Mouse (Mus musculus): ENCODE data around the gene Sf3a2. TPM values are rescaled to one million over a fixed set of nuclear protein-coding genes. Genes with fewer than 3 reads are reported as not detected.

Sf3a2 gene
- polyA plus RNA-seq, 1 experiment, result 94.6 TPM

DNA sequence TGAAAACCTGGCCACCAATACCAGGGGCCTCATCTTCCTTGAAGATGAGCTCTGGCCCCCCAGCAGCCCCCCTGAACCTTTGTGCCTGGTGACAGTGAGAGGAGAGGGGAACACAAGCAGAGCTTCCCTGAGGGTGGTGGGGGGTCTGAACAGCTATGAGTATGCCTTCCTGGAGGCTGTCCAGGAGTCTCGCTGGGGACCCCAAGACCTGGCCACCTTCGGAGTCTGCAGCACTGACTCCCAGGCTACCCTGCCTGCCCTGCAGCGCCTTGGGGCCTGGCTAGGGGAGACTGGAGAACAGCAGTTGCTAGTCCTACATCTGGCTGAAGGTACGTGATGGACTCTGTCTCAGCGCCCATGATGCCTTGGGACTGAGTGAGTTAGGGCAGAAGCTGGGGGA lies 7.3 kb downstream of the Sf3a2 start:
- Histone ChIP-seq H3K27me3 (ENCODE audit: control insufficient read depth, insufficient read depth, low read length) (peaks cover 20% of the 10 kb centered on the region), H3K36me3 (ENCODE audit: control insufficient read depth, insufficient read depth, low read length) (peaks cover 23% of the 10 kb centered on the region), H3K4me3 (ENCODE audit: control insufficient read depth, insufficient read depth, low read length) (no peak overlapping the region), H3K27ac (ENCODE audit: control insufficient read depth, insufficient read depth, low read length) (no peak overlapping the region), H3K4me1 (replicated peaks; ENCODE audit: control insufficient read depth, insufficient read depth, low read length) (peaks cover 16% of the 10 kb centered on the region)
- no peak for TF ChIP-seq POLR2A (IDR thresholded peaks at IDR 0.05; ENCODE audit: control insufficient read depth, extremely low read depth, insufficient read depth, low read length, poor library complexity)
- no peak for TF ChIP-seq CTCF (IDR thresholded peaks at IDR 0.05; ENCODE audit: borderline replicate concordance, control insufficient read depth, extremely low read depth, insufficient read depth, low read length, poor library complexity)
- DNase-seq, result no peak
- WGBS, result 93% methylated on average over 5 of the region's 5 CpGs

GRCm38 (mm10) chr10:80805925-80806324 lies 7.9 kb downstream of the Sf3a2 start:
- Histone ChIP-seq H3K4me3 (ENCODE audit: control insufficient read depth, insufficient read depth, low read length) (no peak overlapping the region), H3K27me3 (ENCODE audit: control insufficient read depth, insufficient read depth, low read length) (peaks cover 21% of the 10 kb centered on the region), H3K27ac (ENCODE audit: control insufficient read depth, insufficient read depth, low read length) (no peak overlapping the region), H3K36me3 (ENCODE audit: control insufficient read depth, insufficient read depth, low read length) (peaks cover 23% of the 10 kb centered on the region), H3K4me1 (replicated peaks; ENCODE audit: control insufficient read depth, insufficient read depth, low read length) (peaks cover 16% of the 10 kb centered on the region)
- 17% methylated on average over 3 of the region's 3 CpGs for WGBS
- TF ChIP-seq CTCF (IDR thresholded peaks at IDR 0.05; ENCODE audit: borderline replicate concordance, control insufficient read depth, extremely low read depth, insufficient read depth, low read length, poor library complexity), result peak; percentile 74
- TF ChIP-seq POLR2A (IDR thresholded peaks at IDR 0.05; ENCODE audit: control insufficient read depth, extremely low read depth, insufficient read depth, low read length, poor library complexity), result no peak
- DNase-seq, result peak; percentile 72

DNA sequence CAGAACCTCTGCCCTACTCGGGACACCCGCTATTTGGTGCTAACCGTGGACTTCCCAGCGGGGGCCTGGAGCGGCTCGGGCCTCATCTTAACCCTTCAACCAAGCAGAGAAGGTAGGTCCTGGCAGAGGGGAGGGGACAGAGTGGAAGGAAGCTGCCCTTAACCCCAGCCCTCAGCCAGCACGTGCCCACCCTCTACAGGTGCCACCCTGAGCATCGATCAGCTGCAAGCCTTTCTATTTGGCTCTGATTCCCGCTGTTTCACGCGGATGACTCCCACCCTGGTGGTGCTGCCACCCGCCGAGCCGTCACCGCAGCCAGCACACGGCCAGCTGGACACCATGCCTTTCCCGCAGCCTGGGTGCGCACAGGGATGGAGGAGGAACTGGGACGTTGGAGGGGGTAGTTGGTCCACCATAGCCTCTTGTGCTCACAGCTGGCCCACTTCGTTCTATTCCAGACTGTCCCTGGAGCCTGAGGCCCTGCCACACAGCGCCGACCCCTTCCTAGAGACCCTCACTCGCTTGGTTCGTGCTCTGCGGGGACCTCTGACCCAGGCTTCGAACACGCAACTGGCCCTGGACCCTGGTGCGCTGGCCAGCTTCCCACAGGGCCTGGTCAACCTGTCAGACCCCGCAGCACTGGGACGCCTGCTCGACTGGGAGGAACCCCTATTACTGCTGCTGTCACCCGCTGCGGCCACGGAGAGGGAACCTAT lies 8.5 kb downstream of the Sf3a2 start:
- DNase-seq, result no peak
- Histone ChIP-seq H3K4me1 (replicated peaks; ENCODE audit: control insufficient read depth, insufficient read depth, low read length) (peaks cover 16% of the 10 kb centered on the region), H3K27me3 (ENCODE audit: control insufficient read depth, insufficient read depth, low read length) (peaks cover 21% of the 10 kb centered on the region), H3K27ac (ENCODE audit: control insufficient read depth, insufficient read depth, low read length) (no peak overlapping the region), H3K4me3 (ENCODE audit: control insufficient read depth, insufficient read depth, low read length) (peak overlapping the region; percentile 26), H3K36me3 (ENCODE audit: control insufficient read depth, insufficient read depth, low read length) (peaks cover 19% of the 10 kb centered on the region)
- TF ChIP-seq CTCF (IDR thresholded peaks at IDR 0.05; ENCODE audit: borderline replicate concordance, control insufficient read depth, extremely low read depth, insufficient read depth, low read length, poor library complexity) (no peak), POLR2A (IDR thresholded peaks at IDR 0.05; ENCODE audit: control insufficient read depth, extremely low read depth, insufficient read depth, low read length, poor library complexity) (no peak)
- WGBS, result 74% methylated on average over 34 of the region's 34 CpGs

DNA sequence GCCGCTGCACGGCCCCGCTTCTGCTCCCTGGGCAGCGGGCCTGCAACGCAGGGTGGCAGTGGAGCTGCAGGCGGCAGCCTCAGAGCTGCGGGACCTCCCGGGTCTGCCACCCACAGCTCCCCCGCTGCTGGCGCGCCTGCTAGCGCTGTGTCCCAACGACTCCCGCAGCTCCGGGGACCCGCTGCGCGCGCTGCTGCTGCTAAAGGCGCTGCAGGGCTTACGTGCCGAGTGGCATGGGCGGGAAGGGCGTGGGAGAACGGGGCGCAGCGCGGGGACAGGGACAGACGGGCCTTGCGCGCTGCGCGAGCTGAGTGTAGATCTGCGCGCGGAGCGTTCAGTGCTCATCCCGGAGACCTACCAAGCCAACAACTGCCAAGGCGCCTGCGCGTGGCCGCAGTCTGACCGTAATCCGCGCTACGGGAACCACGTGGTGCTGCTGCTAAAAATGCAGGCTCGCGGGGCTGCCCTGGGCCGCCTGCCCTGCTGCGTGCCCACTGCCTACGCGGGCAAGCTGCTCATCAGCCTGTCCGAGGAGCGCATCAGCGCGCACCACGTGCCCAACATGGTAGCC lies 9.1 kb downstream of the Sf3a2 start:
- peak overlapping the region; percentile 26 for H3K4me3 ChIP-seq (ENCODE audit: control insufficient read depth, insufficient read depth, low read length)
- 1% methylated on average over 58 of the region's 58 CpGs for WGBS
- no peak overlapping the region for H3K27ac ChIP-seq (ENCODE audit: control insufficient read depth, insufficient read depth, low read length)
- H3K36me3 ChIP-seq (ENCODE audit: control insufficient read depth, insufficient read depth, low read length), result peaks cover 19% of the 10 kb centered on the region
- no peak for DNase-seq
- H3K4me1 ChIP-seq (replicated peaks; ENCODE audit: control insufficient read depth, insufficient read depth, low read length), result peaks cover 16% of the 10 kb centered on the region
- no peak for TF ChIP-seq POLR2A (IDR thresholded peaks at IDR 0.05; ENCODE audit: control insufficient read depth, extremely low read depth, insufficient read depth, low read length, poor library complexity)
- TF ChIP-seq CTCF (IDR thresholded peaks at IDR 0.05; ENCODE audit: borderline replicate concordance, control insufficient read depth, extremely low read depth, insufficient read depth, low read length, poor library complexity), result no peak
- H3K27me3 ChIP-seq (ENCODE audit: control insufficient read depth, insufficient read depth, low read length), result peaks cover 21% of the 10 kb centered on the region

DNA sequence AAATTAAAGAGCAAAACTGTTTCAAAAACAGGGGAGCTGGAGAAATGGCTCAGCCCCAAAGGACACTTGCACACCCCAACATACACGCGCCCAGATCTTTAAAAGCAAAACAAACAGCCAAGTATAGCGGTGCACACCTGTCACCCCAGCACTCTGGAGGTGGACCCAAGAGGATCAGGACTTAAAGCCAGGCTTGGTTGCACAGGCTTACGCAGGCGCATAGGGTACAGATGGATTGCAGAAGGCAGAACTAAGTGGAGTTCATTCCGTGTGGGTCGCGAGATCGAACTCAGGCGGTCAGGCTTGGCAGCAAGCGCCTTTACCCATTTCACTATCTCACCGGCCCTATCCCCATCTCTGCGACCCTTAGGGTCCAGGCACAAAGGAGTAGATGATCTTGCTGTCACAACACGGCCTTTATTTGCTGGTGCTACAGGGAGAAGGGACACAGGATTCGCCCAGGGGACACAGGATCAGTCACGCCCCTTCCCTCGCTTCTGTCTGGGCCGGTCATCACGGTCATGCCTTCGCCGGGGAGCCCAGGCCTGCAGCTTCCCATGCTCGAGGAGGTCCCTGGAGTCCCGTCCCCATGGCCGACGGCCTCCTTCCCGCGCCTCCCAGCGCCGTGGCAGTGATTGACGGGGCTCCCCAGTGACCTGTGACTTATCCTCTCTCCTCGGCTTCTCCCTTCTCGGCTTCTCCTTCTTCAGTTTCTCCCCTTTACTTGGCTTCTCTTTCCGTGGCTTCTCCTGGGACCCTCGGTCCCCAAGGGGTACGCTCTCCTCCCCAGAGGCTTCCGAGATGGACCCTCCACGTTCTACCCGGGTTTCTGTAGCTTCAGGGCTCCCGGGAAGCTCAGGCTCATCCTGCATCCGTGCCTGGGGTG lies 10.3 kb downstream of the Sf3a2 start:
- H3K4me3 ChIP-seq (ENCODE audit: control insufficient read depth, insufficient read depth, low read length), result no peak overlapping the region

GRCm38 (mm10) chr10:80808985-80809632 lies 11.1 kb downstream of the Sf3a2 start:
- Histone ChIP-seq H3K36me3 (ENCODE audit: control insufficient read depth, insufficient read depth, low read length) (peaks cover 1% of the 10 kb centered on the region; the same call in 1 of the 2 replicates), H3K27ac (ENCODE audit: control insufficient read depth, insufficient read depth, low read length) (no peak overlapping the region), H3K27me3 (ENCODE audit: control insufficient read depth, insufficient read depth, low read length) (peaks cover 21% of the 10 kb centered on the region), H3K4me3 (ENCODE audit: control insufficient read depth, insufficient read depth, low read length) (no peak overlapping the region), H3K4me1 (replicated peaks; ENCODE audit: control insufficient read depth, insufficient read depth, low read length) (peaks cover 16% of the 10 kb centered on the region)
- TF ChIP-seq POLR2A (IDR thresholded peaks at IDR 0.05; ENCODE audit: control insufficient read depth, extremely low read depth, insufficient read depth, low read length, poor library complexity) (no peak), CTCF (IDR thresholded peaks at IDR 0.05; ENCODE audit: borderline replicate concordance, control insufficient read depth, extremely low read depth, insufficient read depth, low read length, poor library complexity) (no peak)
- DNase-seq, result no peak
- WGBS, result 18% methylated on average over 18 of the region's 18 CpGs

More for the DNA sequence above, 10.3 kb downstream of the Sf3a2 start:
- no peak for DNase-seq
- no peak for TF ChIP-seq CTCF (IDR thresholded peaks at IDR 0.05; ENCODE audit: borderline replicate concordance, control insufficient read depth, extremely low read depth, insufficient read depth, low read length, poor library complexity)
- TF ChIP-seq POLR2A (IDR thresholded peaks at IDR 0.05; ENCODE audit: control insufficient read depth, extremely low read depth, insufficient read depth, low read length, poor library complexity), result no peak
- H3K36me3 ChIP-seq (ENCODE audit: control insufficient read depth, insufficient read depth, low read length), result peaks cover 9% of the 10 kb centered on the region
- H3K27me3 ChIP-seq (ENCODE audit: control insufficient read depth, insufficient read depth, low read length), result peaks cover 21% of the 10 kb centered on the region
- no peak overlapping the region for H3K27ac ChIP-seq (ENCODE audit: control insufficient read depth, insufficient read depth, low read length)
- WGBS, result 37% methylated on average over 40 of the region's 40 CpGs
- peaks cover 16% of the 10 kb centered on the region for H3K4me1 ChIP-seq (replicated peaks; ENCODE audit: control insufficient read depth, insufficient read depth, low read length)

All from thymus, adult 2 months (tissue).